Mouse (Mus musculus) liver, embryonic 14.5 days (tissue): Measurements from ENCODE around the gene Podxl2.

ENCODE experiments used
- CTCF ChIP-seq: IDR thresholded peaks from 2 replicates; pipeline ENCODE4 v1.5.1; 2016; ENCODE audit warnings: antibody characterized with exemption, low read depth, control low read depth
- EP300 ChIP-seq: IDR thresholded peaks from 2 replicates; pipeline ENCODE4 v1.6.1; 2016; ENCODE audit warnings: antibody characterized with exemption, low read depth

GRCm38 (mm10) chr6:88904456-88904974 is 29.7 kb upstream of the Podxl2 start:
- TF ChIP-seq EP300 = no peak
- TF ChIP-seq CTCF = no peak
